ENCODE assay signal across 11 mouse cellular contexts in the genomic region with DNA sequence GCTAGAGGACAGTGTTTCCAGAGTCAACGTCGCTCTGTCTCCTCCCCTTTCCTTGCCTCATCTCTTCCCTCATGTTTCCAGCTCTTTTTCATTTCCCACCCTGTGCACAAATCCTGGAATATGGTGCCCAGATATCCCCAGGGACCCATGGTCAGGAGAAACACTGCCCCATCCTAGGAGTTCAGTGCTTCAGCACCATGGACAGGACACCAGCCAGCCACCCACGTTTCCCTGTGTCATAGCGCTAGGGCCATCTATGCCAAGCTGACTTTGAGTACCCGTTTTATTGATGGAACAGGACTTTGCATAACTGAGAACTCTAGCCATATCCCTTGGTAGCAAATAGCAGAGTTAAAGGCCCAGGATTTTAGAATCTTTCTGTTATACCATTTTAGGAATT. TPM values are rescaled to one million over a fixed set of nuclear protein-coding genes. Genes with fewer than 3 reads are reported as not detected.
A peak's percentile ranks its signal among the peaks of the same experiment; 100 is the strongest.
DNase-seq lines count a peak whose midpoint lies in the region; ATAC-seq and TF ChIP-seq lines count a peak whose summit lies in the region.
"Had no signal": no experiment of that assay in that cellular context is flagged by ENCODE, and none has a peak within 500 bp of the region (broad histone marks: within the 10 kb centered on the region; RNA-seq: fewer than 3 reads in every experiment).

No protein-coding gene starts in this region.

- no peaks in the 10 kb centered on the region for H3K9me3 ChIP-seq in intestine, embryonic 14.5 days (ENCODE audit: control insufficient read depth, low read length)
- no peaks in the 10 kb centered on the region for H3K9me3 ChIP-seq in intestine, embryonic 15.5 days
- H3K9me3 ChIP-seq in ES-E14 (ENCODE audit: control insufficient read depth, insufficient read depth, low read depth, low read length), result no peaks in the 10 kb centered on the region
- H3K9me3 ChIP-seq: embryonic facial prominence, embryonic 13.5 days had no signal

- ATAC-seq in intestine, embryonic 14.5 days (replicated peaks; ENCODE audit: low FRiP score, low TSS enrichment, low read depth), result no peak
- no peak for ATAC-seq in intestine, embryonic 15.5 days
- ATAC-seq: intestine, postnatal 0 days had no signal

- no peak overlapping the region for H3K4me3 ChIP-seq in intestine, embryonic 14.5 days (ENCODE audit: low read depth, low read length)
- H3K4me3 ChIP-seq in intestine, embryonic 15.5 days (replicated peaks), result no peak overlapping the region
- H3K4me3 ChIP-seq in ES-E14 (ENCODE audit: insufficient read depth in 1 of 2, low read depth in 1 of 2, low read length in 2 of 2, poor library complexity in 1 of 2, severe bottlenecking in 1 of 2), result no peak overlapping the region
- H3K4me3 ChIP-seq: embryonic facial prominence, embryonic 13.5 days had no signal

- no peak overlapping the region for H3K9ac ChIP-seq in intestine, embryonic 14.5 days (ENCODE audit: low read length)
- no peak overlapping the region for H3K9ac ChIP-seq in intestine, embryonic 15.5 days
- H3K9ac ChIP-seq in ES-E14 (ENCODE audit: insufficient read depth, low read depth, low read length, poor library complexity, severe bottlenecking), result no peak overlapping the region
- H3K9ac ChIP-seq: embryonic facial prominence, embryonic 13.5 days had no signal

- H3K4me2 ChIP-seq in intestine, embryonic 14.5 days (ENCODE audit: low read length), result no peak overlapping the region
- H3K4me2 ChIP-seq in intestine, embryonic 15.5 days (replicated peaks), result no peak overlapping the region
- H3K4me2 ChIP-seq: embryonic facial prominence, embryonic 13.5 days had no signal

- in situ Hi-C loops in ES-E14 (cut with MboI; ENCODE audit: low sequenced_read_pairs in 2 of 2, unreplicated experiment in 2 of 2), result no loop called here

- DNase-seq in intestine, embryonic 14.5 days (ENCODE audit: low spot score), result peak; percentile 72
- DNase-seq in ES-E14 (ENCODE audit: low read depth, low spot score), result peak; percentile 15
- DNase-seq in adrenal gland, postnatal 10 days, result peak; percentile 55
- peak; percentile 5 to 55 for DNase-seq in kidney, postnatal 36 days
- DNase-seq in right cerebral cortex, postnatal 14 days, result no peak
- no peak for DNase-seq in frontal cortex, postnatal 10 days (ENCODE audit: low spot score in 2 of 2)
- no peak for DNase-seq in cerebellum, adult 11 months
- DNase-seq: liver had no signal

- H3K27me3 ChIP-seq in intestine, embryonic 14.5 days (replicated peaks; ENCODE audit: control insufficient read depth, insufficient read depth, low read length), result no peaks in the 10 kb centered on the region
- no peaks in the 10 kb centered on the region for H3K27me3 ChIP-seq in intestine, embryonic 15.5 days (replicated peaks)
- H3K27me3 ChIP-seq: embryonic facial prominence, embryonic 13.5 days had no signal

- H3K27ac ChIP-seq in intestine, embryonic 14.5 days (ENCODE audit: low read depth), result no peak overlapping the region
- no peak overlapping the region for H3K27ac ChIP-seq in intestine, embryonic 15.5 days
- no peak overlapping the region for H3K27ac ChIP-seq in ES-E14 (ENCODE audit: insufficient read depth, low read depth, low read length, poor library complexity, severe bottlenecking)
- H3K27ac ChIP-seq: embryonic facial prominence, embryonic 13.5 days had no signal

- no peaks in the 10 kb centered on the region for H3K4me1 ChIP-seq in intestine, embryonic 14.5 days (replicated peaks; ENCODE audit: control insufficient read depth, insufficient read depth, low read length)
- no peaks in the 10 kb centered on the region for H3K4me1 ChIP-seq in intestine, embryonic 15.5 days (replicated peaks)
- H3K4me1 ChIP-seq in ES-E14 (ENCODE audit: control insufficient read depth in 2 of 2, insufficient read depth in 2 of 2, low read length in 2 of 2, poor library complexity in 1 of 2), result no peaks in the 10 kb centered on the region
- H3K4me1 ChIP-seq: embryonic facial prominence, embryonic 13.5 days had no signal

- 20% methylated on average over 5 of the region's 5 CpGs for WGBS in intestine, embryonic 14.5 days
- WGBS in intestine, embryonic 15.5 days, result 31% methylated on average over 5 of the region's 5 CpGs

- no peaks in the 10 kb centered on the region for H3K36me3 ChIP-seq in intestine, embryonic 14.5 days (ENCODE audit: control insufficient read depth, insufficient read depth, low read length)
- no peaks in the 10 kb centered on the region for H3K36me3 ChIP-seq in intestine, embryonic 15.5 days
- H3K36me3 ChIP-seq in ES-E14 (ENCODE audit: control insufficient read depth, insufficient read depth, low read length, poor library complexity, severe bottlenecking), result no peaks in the 10 kb centered on the region
- H3K36me3 ChIP-seq: embryonic facial prominence, embryonic 13.5 days had no signal

TF ChIP-seq in ES-E14, 5 proteins besides CTCF, POLR2A, EP300 and RAD21:
- TF ChIP-seq ZC3H11A (IDR thresholded peaks at IDR 0.05; ENCODE audit: borderline replicate concordance, low read depth, low read length) (no peak), HCFC1 (IDR thresholded peaks at IDR 0.05; ENCODE audit: borderline replicate concordance, insufficient read depth, low read length) (no peak), CHD2 (IDR thresholded peaks at IDR 0.05; ENCODE audit: low read depth, low read length) (no peak), MAFK (IDR thresholded peaks at IDR 0.05; ENCODE audit: insufficient read depth, low read depth, low read length) (no peak), ZNF384 (IDR thresholded peaks at IDR 0.05; ENCODE audit: low read depth, low read length) (no peak)
TF ChIP-seq in ES-E14: peak in this region for 0.

RNA-seq across cellular contexts. Expression of a gene that starts 55.0 kb away (rescaled TPM):
- polyA plus RNA-seq in intestine, embryonic 14.5 days (2014; fragmentation: Nextera tagmentation; extraction: Ambion mirVana), result 0.18 and 0.19 TPM in 2 replicates
- polyA plus RNA-seq in intestine, embryonic 15.5 days (2015; fragmentation: Nextera tagmentation; extraction: Ambion mirVana), result 0.15 and 0.27 TPM in 2 replicates
- total RNA-seq in ES-E14 (2012; rRNA removed), result 0.74 and 0.80 TPM in 2 replicates
- 1 to 10 TPM in 1 of 2 experiments, under 1 TPM in 1; 0.93 to 2.4 TPM for total RNA-seq in adrenal gland, postnatal 10 days (2021)

Comparison
In these comparisons a context has a peak if more than half of its experiments do, and no peak if none do; other contexts are left out.
1. DNase-seq: peak in intestine, embryonic 14.5 days (single experiment), ES-E14 (single experiment), adrenal gland, postnatal 10 days (single experiment) and kidney, postnatal 36 days (2 of 2); none in right cerebral cortex, postnatal 14 days (single experiment), frontal cortex, postnatal 10 days (0 of 2) and cerebellum, adult 11 months (single experiment).